Mouse (Mus musculus): ENCODE data around the gene Ldb3. TPM values are rescaled to one million over a fixed set of nuclear protein-coding genes. Genes with fewer than 3 reads are reported as not detected.

Gene Ldb3
- polyA plus RNA-seq, 1 experiment from 2014 or later, result 300 TPM

GRCm38 (mm10) chr14:34615082-34615481 lies 26.6 kb upstream of the Ldb3 start:
- H3K36me3 ChIP-seq, result no peaks in the 10 kb centered on the region

GRCm38 (mm10) chr14:34614551-34614950 lies 26.1 kb upstream of the Ldb3 start:
- peak overlapping the region; percentile 61 for H3K4me2 ChIP-seq
- H3K9ac ChIP-seq, result 0 out of 2 replicates have a peak overlapping the region, but pooled peaks have one; percentile 18

More at GRCm38 (mm10) chr14:34615082-34615481, 26.6 kb upstream of the Ldb3 start:
- ATAC-seq (replicated peaks; ENCODE audit: insufficient number of reproducible peaks, insufficient read depth, low FRiP score, low read depth), result peak; percentile 28
- WGBS, result 3% methylated on average over 13 of the region's 13 CpGs
- Histone ChIP-seq H3K4me3 (peak overlapping the region; percentile 27), H3K27me3 (peaks cover 19% of the 10 kb centered on the region), H3K9ac (0 out of 2 replicates have a peak overlapping the region, but pooled peaks have one; percentile 18), H3K4me1 (replicated peaks) (peaks cover 21% of the 10 kb centered on the region), H3K9me3 (replicated peaks) (no peaks in the 10 kb centered on the region), H3K4me2 (peak overlapping the region; percentile 61), H3K27ac (no peak overlapping the region)

GRCm38 (mm10) chr14:34613523-34613922 lies 25.0 kb upstream of the Ldb3 start:
- H3K4me1 ChIP-seq (replicated peaks), result peaks cover 21% of the 10 kb centered on the region
- peaks cover 21% of the 10 kb centered on the region for H3K27me3 ChIP-seq
- H3K4me2 ChIP-seq, result no peak overlapping the region
- peak; percentile 61 for ATAC-seq (replicated peaks; ENCODE audit: insufficient number of reproducible peaks, insufficient read depth, low FRiP score, low read depth)
- WGBS, result 30% methylated on average over 6 of the region's 6 CpGs
- no peaks in the 10 kb centered on the region for H3K36me3 ChIP-seq
- no peak overlapping the region for H3K27ac ChIP-seq
- no peaks in the 10 kb centered on the region for H3K9me3 ChIP-seq (replicated peaks)
- no peak overlapping the region for H3K4me3 ChIP-seq
- H3K9ac ChIP-seq, result no peak overlapping the region

More at GRCm38 (mm10) chr14:34614551-34614950, 26.1 kb upstream of the Ldb3 start:
- H3K9me3 ChIP-seq (replicated peaks), result no peaks in the 10 kb centered on the region
- H3K36me3 ChIP-seq, result no peaks in the 10 kb centered on the region
- peak overlapping the region; percentile 27 for H3K4me3 ChIP-seq
- peaks cover 19% of the 10 kb centered on the region for H3K27me3 ChIP-seq
- ATAC-seq (replicated peaks; ENCODE audit: insufficient number of reproducible peaks, insufficient read depth, low FRiP score, low read depth), result no peak
- no peak overlapping the region for H3K27ac ChIP-seq
- WGBS, result 22% methylated on average over 15 of the region's 15 CpGs
- H3K4me1 ChIP-seq (replicated peaks), result peaks cover 21% of the 10 kb centered on the region

GRCm38 (mm10) chr14:34612222-34612621 lies 23.7 kb upstream of the Ldb3 start:
- Histone ChIP-seq H3K4me3 (no peak overlapping the region), H3K4me1 (replicated peaks) (peaks cover 26% of the 10 kb centered on the region), H3K36me3 (no peaks in the 10 kb centered on the region), H3K9me3 (replicated peaks) (no peaks in the 10 kb centered on the region), H3K4me2 (no peak overlapping the region), H3K9ac (no peak overlapping the region), H3K27me3 (peaks cover 18% of the 10 kb centered on the region), H3K27ac (no peak overlapping the region)
- 50% methylated on average over 4 of the region's 4 CpGs for WGBS
- ATAC-seq (replicated peaks; ENCODE audit: insufficient number of reproducible peaks, insufficient read depth, low FRiP score, low read depth), result no peak

GRCm38 (mm10) chr14:34611591-34611990 lies 23.1 kb upstream of the Ldb3 start:
- 80% methylated on average over 4 of the region's 4 CpGs for WGBS
- Histone ChIP-seq H3K36me3 (no peaks in the 10 kb centered on the region), H3K4me2 (no peak overlapping the region), H3K9ac (no peak overlapping the region), H3K27ac (no peak overlapping the region), H3K4me1 (replicated peaks) (peaks cover 25% of the 10 kb centered on the region), H3K4me3 (no peak overlapping the region), H3K9me3 (replicated peaks) (no peaks in the 10 kb centered on the region), H3K27me3 (peaks cover 18% of the 10 kb centered on the region)
- ATAC-seq (replicated peaks; ENCODE audit: insufficient number of reproducible peaks, insufficient read depth, low FRiP score, low read depth), result no peak

DNA sequence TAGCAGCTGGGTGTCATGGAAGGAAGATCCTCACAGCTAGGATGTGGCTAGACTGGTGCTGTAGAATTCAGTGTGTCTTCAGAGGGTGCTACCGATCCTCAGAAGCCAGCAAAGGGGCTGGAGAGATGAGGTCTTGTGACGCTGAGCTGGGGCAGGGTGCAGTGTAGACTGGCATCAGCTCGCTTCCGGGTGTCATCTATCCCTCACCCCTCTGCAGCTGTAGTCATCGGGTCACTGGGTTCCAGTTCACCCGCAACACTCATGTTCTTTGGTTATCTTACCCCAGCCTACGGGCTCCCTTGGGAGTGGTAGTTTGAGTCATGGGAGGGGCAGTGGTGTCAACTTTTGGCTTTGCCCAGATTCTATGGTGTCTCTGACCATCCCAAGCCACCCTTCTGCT lies 13.4 kb upstream of the Ldb3 start:
- no peak for ATAC-seq (replicated peaks; ENCODE audit: insufficient number of reproducible peaks, insufficient read depth, low FRiP score, low read depth)
- Histone ChIP-seq H3K9ac (no peak overlapping the region), H3K4me1 (replicated peaks) (no peaks in the 10 kb centered on the region), H3K4me3 (no peak overlapping the region), H3K27ac (no peak overlapping the region), H3K9me3 (replicated peaks) (no peaks in the 10 kb centered on the region), H3K4me2 (no peak overlapping the region), H3K36me3 (no peaks in the 10 kb centered on the region), H3K27me3 (no peaks in the 10 kb centered on the region)
- 92% methylated on average over 7 of the region's 7 CpGs for WGBS

DNA sequence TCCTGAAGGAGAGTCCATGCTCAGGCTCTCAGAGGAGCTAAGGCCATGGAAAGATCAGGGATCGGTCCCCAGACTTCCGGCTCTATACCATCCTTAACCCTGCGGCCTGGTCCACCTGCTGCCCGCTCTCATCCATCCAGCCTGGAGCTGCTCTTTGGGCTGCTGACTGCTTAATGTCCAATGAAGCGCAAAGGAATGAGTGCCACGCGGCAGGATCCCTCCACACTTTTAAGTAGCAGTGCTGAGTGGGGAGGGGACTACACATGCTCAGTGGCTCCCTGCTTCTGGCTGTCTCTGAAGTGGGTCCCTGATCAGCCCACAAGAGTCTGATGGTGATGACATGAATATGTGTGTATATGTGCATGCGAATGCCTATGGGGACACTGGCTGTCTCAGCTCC lies 11.5 kb upstream of the Ldb3 start, which contains the start of gene Opn4:
Gene Opn4 (minus strand): TSS at position 202 of the 400 bp plus-strand sequence.
- Histone ChIP-seq H3K36me3 (no peaks in the 10 kb centered on the region), H3K9ac (no peak within 1 kb of the TSS), H3K27ac (no peak within 1 kb of the TSS), H3K4me3 (no peak within 1 kb of the TSS), H3K4me1 (replicated peaks) (peaks cover 13% of the 10 kb centered on the region), H3K9me3 (replicated peaks) (no peaks in the 10 kb centered on the region), H3K27me3 (no peaks in the 10 kb centered on the region), H3K4me2 (no peak within 1 kb of the TSS)
- 79% methylated on average over 8 of the region's 8 CpGs for WGBS
- ATAC-seq (replicated peaks; ENCODE audit: insufficient number of reproducible peaks, insufficient read depth, low FRiP score, low read depth), result no peak

DNA sequence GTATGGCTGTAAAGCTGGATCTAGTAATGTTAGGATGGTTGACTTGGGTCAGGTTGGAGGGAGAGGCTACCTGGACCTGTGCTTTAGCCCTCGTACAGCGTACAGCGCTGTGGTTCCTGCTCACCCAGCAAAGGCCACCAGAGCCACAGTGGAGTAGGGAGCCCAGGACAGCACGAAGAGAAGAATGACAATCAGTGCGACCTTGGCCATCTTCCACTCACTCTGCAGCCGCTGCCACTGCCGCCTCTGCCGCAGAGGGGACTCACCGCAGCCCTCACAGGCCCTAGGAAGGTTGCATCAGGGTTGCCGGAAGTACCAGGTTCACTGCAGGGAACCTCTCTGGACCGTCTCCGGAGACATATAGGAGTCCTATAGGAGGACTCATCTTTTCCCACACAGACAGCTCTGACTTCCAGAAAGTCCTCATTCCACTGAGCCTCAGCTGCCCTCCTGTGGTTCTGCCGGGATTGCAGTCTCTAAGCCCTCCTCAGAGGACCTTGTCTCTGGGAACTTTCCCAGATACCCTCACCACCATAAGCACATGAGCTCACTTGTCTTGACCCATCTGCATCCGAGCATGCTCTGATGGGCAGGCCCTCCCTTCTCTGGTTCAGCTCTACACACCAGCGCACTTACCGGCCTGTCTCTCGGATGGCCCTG lies 7.2 kb upstream of the Ldb3 start:
- peak overlapping the region; percentile 19; the same call in 1 of the 2 replicates for H3K4me3 ChIP-seq
- 55% methylated on average over 17 of the region's 17 CpGs for WGBS
- no peaks in the 10 kb centered on the region for H3K9me3 ChIP-seq (replicated peaks)
- no peaks in the 10 kb centered on the region for H3K27me3 ChIP-seq
- ATAC-seq (replicated peaks; ENCODE audit: insufficient number of reproducible peaks, insufficient read depth, low FRiP score, low read depth), result 0 out of 2 replicates have a peak, but pooled peaks have one; percentile 3
- peak overlapping the region; percentile 34; the same call in 1 of the 2 replicates for H3K9ac ChIP-seq
- H3K27ac ChIP-seq, result peak overlapping the region; percentile 41; the same call in 1 of the 2 replicates
- no peaks in the 10 kb centered on the region for H3K36me3 ChIP-seq
- H3K4me2 ChIP-seq, result peak overlapping the region; percentile 46
- peaks cover 49% of the 10 kb centered on the region for H3K4me1 ChIP-seq (replicated peaks)

- Histone ChIP-seq H3K4me2 (peak overlapping the region; percentile 48), H3K9me3 (replicated peaks) (no peaks in the 10 kb centered on the region), H3K9ac (peak overlapping the region; percentile 7), H3K36me3 (no peaks in the 10 kb centered on the region), H3K4me1 (replicated peaks) (peaks cover 71% of the 10 kb centered on the region), H3K27me3 (no peaks in the 10 kb centered on the region), H3K27ac (peak overlapping the region; percentile 95), H3K4me3 (0 out of 2 replicates have a peak overlapping the region, but pooled peaks have one; percentile 16)
- 29% methylated on average over 15 of the region's 15 CpGs for WGBS
- peak; percentile 62 for ATAC-seq (replicated peaks; ENCODE audit: insufficient number of reproducible peaks, insufficient read depth, low FRiP score, low read depth)
Observed at GRCm38 (mm10) chr14:34591741-34592535, 3.5 kb upstream of the Ldb3 start.

GRCm38 (mm10) chr14:34590743-34591675 lies 2.5 kb upstream of the Ldb3 start:
- Histone ChIP-seq H3K9me3 (replicated peaks) (no peaks in the 10 kb centered on the region), H3K27ac (peak overlapping the region; percentile 95), H3K27me3 (no peaks in the 10 kb centered on the region), H3K4me3 (no peak overlapping the region), H3K4me2 (peak overlapping the region; percentile 48), H3K36me3 (no peaks in the 10 kb centered on the region), H3K4me1 (replicated peaks) (peaks cover 68% of the 10 kb centered on the region), H3K9ac (peak overlapping the region; percentile 7)
- no peak for ATAC-seq (replicated peaks; ENCODE audit: insufficient number of reproducible peaks, insufficient read depth, low FRiP score, low read depth)
- 59% methylated on average over 24 of the region's 24 CpGs for WGBS

Data from heart, embryonic 15.5 days (tissue).